Mouse (Mus musculus): ENCODE measurements around the gene Gm17334. TPM values are rescaled to one million over a fixed set of nuclear protein-coding genes. Genes with fewer than 3 reads are reported as not detected.

Gm17334 gene
- polyA plus RNA-seq, 1 experiment from 2014 or later = not detected

DNA sequence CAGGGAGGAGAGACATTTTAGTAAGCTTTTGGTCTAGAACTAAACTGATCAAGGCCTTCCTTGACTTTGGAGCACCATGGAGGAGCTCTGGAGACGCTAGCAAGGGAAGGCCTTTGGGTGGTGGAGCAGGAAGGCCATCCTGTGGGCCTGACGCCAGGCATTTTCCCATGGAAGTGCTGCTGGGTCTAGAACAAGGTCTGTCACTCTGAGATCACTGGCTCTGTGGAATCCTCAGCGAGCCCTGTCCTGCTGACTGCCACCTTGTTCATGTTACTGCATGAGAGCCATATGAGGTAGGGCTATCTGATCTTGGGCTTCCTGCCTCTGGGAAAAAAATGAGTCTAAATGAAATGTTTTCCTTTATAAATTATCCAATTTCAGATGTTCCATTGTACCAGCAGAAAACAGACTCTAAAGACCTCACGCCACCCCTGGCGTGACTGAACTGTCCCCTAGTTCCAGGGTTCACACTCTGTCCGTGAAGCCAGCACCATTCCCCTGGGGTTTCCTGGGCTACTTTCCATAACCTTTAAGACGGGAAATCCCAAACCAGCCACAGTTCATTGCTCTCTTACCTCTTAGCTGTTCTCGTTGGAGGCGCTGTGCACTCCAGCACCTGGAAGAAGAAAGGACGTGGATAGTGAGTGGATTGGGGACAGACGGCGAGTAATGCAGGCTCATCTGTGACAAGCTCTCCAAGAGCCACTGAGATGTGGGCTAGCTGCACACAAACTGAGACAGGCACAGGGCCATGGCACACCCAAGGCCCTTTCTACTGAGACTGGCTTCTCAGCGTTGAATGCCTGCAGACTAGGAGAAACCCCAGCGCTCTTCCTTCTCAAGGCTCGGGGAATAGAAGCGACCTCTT is 40.2 kb upstream of the Gm17334 start:
- 76% methylated on average over 16 of the region's 16 CpGs for WGBS
- H3K4me3 ChIP-seq (ENCODE audit: low read length) = no peak overlapping the region
- no peaks in the 10 kb centered on the region for H3K36me3 ChIP-seq (ENCODE audit: control insufficient read depth, insufficient read depth, low read length)
- no peaks in the 10 kb centered on the region for H3K27me3 ChIP-seq (ENCODE audit: control insufficient read depth, insufficient read depth, low read length)
- no peaks in the 10 kb centered on the region for H3K4me1 ChIP-seq (ENCODE audit: control insufficient read depth, insufficient read depth, low read length)
- no peak for ATAC-seq (ENCODE audit: low FRiP score, low TSS enrichment)
- H3K27ac ChIP-seq (ENCODE audit: low read depth, low read length) = no peak overlapping the region
- no peak overlapping the region for H3K4me2 ChIP-seq (replicated peaks; ENCODE audit: low read depth, low read length)
- no peak overlapping the region for H3K9ac ChIP-seq (ENCODE audit: low read depth, low read length)
- H3K9me3 ChIP-seq (ENCODE audit: control insufficient read depth, low read length) = no peaks in the 10 kb centered on the region

DNA sequence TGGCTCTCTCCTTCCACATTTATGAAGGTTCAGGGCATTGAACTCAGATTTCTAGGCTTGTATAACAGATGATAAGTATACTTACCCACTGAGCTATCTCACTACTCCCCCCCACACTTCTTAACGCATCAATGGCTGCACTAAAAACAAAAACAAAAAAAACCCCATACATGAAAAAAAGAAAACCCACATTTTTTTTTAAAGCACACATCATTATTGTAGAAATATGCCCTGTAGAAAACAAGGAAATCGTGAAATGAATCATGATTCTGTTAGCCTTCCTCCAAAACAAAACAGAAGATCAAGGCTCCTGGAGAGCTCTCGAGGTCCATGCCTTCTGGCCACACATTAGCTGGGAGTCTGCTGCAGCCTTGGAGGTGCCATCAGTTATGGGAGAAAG is 38.3 kb upstream of the Gm17334 start:
- Histone ChIP-seq H3K9ac (ENCODE audit: low read depth, low read length) (no peak overlapping the region), H3K36me3 (ENCODE audit: control insufficient read depth, insufficient read depth, low read length) (no peaks in the 10 kb centered on the region), H3K27ac (ENCODE audit: low read depth, low read length) (no peak overlapping the region), H3K4me2 (replicated peaks; ENCODE audit: low read depth, low read length) (no peak overlapping the region), H3K4me1 (ENCODE audit: control insufficient read depth, insufficient read depth, low read length) (no peaks in the 10 kb centered on the region), H3K4me3 (ENCODE audit: low read length) (no peak overlapping the region), H3K9me3 (ENCODE audit: control insufficient read depth, low read length) (no peaks in the 10 kb centered on the region), H3K27me3 (ENCODE audit: control insufficient read depth, insufficient read depth, low read length) (no peaks in the 10 kb centered on the region)
- no peak for ATAC-seq (ENCODE audit: low FRiP score, low TSS enrichment)
- WGBS = 72% methylated on average over 3 of the region's 3 CpGs

DNA sequence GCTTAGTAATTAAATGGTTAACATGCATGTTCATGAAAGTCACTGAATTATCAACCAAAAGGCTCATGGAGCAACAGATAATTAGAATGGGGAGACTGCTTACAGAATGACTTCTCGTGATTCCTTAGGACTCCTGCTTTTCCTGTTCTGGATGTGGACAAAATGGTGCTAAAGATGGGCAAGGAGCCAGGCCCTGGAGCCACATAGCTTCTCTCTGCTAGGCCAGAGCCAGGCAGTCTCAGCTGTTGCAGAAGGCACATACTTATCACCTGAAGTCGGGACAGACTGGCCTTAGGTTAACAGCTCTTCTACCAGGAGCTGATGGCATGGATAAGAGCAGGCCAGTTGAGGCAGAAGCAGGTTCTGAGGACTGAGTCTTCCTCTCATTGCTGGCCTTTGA is 37.8 kb upstream of the Gm17334 start:
- 67% methylated on average over 2 of the region's 2 CpGs for WGBS
- H3K36me3 ChIP-seq (ENCODE audit: control insufficient read depth, insufficient read depth, low read length) = no peaks in the 10 kb centered on the region
- no peaks in the 10 kb centered on the region for H3K4me1 ChIP-seq (ENCODE audit: control insufficient read depth, insufficient read depth, low read length)
- H3K27ac ChIP-seq (ENCODE audit: low read depth, low read length) = no peak overlapping the region
- H3K4me3 ChIP-seq (ENCODE audit: low read length) = no peak overlapping the region
- no peaks in the 10 kb centered on the region for H3K9me3 ChIP-seq (ENCODE audit: control insufficient read depth, low read length)
- H3K9ac ChIP-seq (ENCODE audit: low read depth, low read length) = no peak overlapping the region
- ATAC-seq (ENCODE audit: low FRiP score, low TSS enrichment) = no peak
- H3K4me2 ChIP-seq (replicated peaks; ENCODE audit: low read depth, low read length) = no peak overlapping the region
- H3K27me3 ChIP-seq (ENCODE audit: control insufficient read depth, insufficient read depth, low read length) = no peaks in the 10 kb centered on the region

DNA sequence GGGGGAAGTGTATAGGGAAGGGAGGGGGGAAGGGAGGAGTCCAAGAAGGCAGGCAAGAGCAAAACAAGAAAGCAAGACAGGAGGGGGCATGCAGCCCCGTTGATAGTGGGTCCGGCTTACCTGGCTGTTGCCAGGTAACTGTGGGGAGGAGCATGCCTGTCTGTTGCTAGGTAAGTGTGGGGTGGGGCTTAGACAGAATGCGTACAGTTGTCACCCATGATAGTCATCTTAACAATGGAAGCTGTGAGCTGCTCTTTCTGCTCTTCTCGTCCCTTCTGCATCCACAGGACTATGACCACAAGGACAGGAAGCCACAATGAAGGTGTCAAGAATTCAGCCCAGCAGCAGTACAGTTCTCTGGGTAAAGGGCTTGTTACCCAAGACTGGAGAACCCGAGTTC is 37.2 kb upstream of the Gm17334 start:
- H3K27ac ChIP-seq (ENCODE audit: low read depth, low read length) = no peak overlapping the region
- no peak overlapping the region for H3K4me2 ChIP-seq (replicated peaks; ENCODE audit: low read depth, low read length)
- H3K4me1 ChIP-seq (ENCODE audit: control insufficient read depth, insufficient read depth, low read length) = no peaks in the 10 kb centered on the region
- H3K4me3 ChIP-seq (ENCODE audit: low read length) = no peak overlapping the region
- WGBS = 69% methylated on average over 5 of the region's 5 CpGs
- H3K36me3 ChIP-seq (ENCODE audit: control insufficient read depth, insufficient read depth, low read length) = no peaks in the 10 kb centered on the region
- no peaks in the 10 kb centered on the region for H3K27me3 ChIP-seq (ENCODE audit: control insufficient read depth, insufficient read depth, low read length)
- no peak for ATAC-seq (ENCODE audit: low FRiP score, low TSS enrichment)
- H3K9ac ChIP-seq (ENCODE audit: low read depth, low read length) = no peak overlapping the region
- no peaks in the 10 kb centered on the region for H3K9me3 ChIP-seq (ENCODE audit: control insufficient read depth, low read length)

DNA sequence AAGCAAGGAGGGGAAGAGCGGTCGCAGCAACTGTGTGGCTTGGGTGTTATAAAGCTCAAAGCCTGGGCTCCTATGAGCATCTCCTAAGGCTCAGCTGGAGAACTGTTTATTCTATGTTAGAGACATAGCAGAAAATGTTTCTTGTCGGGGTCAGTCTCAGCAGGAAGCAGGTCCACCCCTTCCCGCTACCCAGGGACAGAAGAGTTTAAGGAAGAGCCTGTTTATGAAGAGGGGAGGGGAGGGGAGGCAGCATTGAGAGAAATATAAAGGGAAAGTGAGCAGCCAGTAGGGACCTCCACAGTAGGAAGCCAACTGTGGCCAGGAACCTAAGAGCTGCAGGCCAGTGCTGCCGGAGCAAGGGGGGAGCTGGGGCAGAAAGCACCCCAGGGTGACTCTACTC is 36.4 kb upstream of the Gm17334 start:
- H3K27me3 ChIP-seq (ENCODE audit: control insufficient read depth, insufficient read depth, low read length) = no peaks in the 10 kb centered on the region
- H3K4me1 ChIP-seq (ENCODE audit: control insufficient read depth, insufficient read depth, low read length) = no peaks in the 10 kb centered on the region
- WGBS = 48% methylated on average over 5 of the region's 5 CpGs
- no peaks in the 10 kb centered on the region for H3K36me3 ChIP-seq (ENCODE audit: control insufficient read depth, insufficient read depth, low read length)
- H3K9ac ChIP-seq (ENCODE audit: low read depth, low read length) = no peak overlapping the region
- H3K4me2 ChIP-seq (replicated peaks; ENCODE audit: low read depth, low read length) = no peak overlapping the region
- H3K9me3 ChIP-seq (ENCODE audit: control insufficient read depth, low read length) = no peaks in the 10 kb centered on the region
- H3K27ac ChIP-seq (ENCODE audit: low read depth, low read length) = no peak overlapping the region
- H3K4me3 ChIP-seq (ENCODE audit: low read length) = no peak overlapping the region
- no peak for ATAC-seq (ENCODE audit: low FRiP score, low TSS enrichment)

DNA sequence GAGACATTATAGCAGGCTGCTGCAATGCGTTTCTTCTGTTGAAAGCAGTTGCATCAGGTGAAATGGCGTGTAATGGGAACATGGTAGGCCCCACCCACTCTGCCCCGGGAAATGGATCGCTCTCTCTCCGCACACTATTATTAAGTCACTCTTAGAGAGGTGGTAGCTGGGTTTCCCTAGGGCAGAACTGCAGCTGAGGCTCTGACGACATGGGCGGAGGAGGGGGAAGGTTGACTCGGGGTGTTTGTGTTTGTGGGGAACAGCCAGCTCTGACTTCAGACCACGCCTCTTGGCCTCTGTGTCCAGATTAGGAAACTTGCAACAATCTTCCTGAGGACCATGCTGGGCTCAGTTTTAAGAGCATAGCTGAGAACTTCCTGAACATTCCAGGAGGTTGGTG is 32.8 kb upstream of the Gm17334 start:
- Histone ChIP-seq H3K27me3 (ENCODE audit: control insufficient read depth, insufficient read depth, low read length) (no peaks in the 10 kb centered on the region), H3K9me3 (ENCODE audit: control insufficient read depth, low read length) (no peaks in the 10 kb centered on the region), H3K27ac (ENCODE audit: low read depth, low read length) (no peak overlapping the region), H3K4me2 (replicated peaks; ENCODE audit: low read depth, low read length) (no peak overlapping the region), H3K4me3 (ENCODE audit: low read length) (no peak overlapping the region), H3K4me1 (ENCODE audit: control insufficient read depth, insufficient read depth, low read length) (no peaks in the 10 kb centered on the region), H3K9ac (ENCODE audit: low read depth, low read length) (no peak overlapping the region), H3K36me3 (ENCODE audit: control insufficient read depth, insufficient read depth, low read length) (no peaks in the 10 kb centered on the region)
- WGBS = 70% methylated on average over 9 of the region's 9 CpGs
- no peak for ATAC-seq (ENCODE audit: low FRiP score, low TSS enrichment)

DNA sequence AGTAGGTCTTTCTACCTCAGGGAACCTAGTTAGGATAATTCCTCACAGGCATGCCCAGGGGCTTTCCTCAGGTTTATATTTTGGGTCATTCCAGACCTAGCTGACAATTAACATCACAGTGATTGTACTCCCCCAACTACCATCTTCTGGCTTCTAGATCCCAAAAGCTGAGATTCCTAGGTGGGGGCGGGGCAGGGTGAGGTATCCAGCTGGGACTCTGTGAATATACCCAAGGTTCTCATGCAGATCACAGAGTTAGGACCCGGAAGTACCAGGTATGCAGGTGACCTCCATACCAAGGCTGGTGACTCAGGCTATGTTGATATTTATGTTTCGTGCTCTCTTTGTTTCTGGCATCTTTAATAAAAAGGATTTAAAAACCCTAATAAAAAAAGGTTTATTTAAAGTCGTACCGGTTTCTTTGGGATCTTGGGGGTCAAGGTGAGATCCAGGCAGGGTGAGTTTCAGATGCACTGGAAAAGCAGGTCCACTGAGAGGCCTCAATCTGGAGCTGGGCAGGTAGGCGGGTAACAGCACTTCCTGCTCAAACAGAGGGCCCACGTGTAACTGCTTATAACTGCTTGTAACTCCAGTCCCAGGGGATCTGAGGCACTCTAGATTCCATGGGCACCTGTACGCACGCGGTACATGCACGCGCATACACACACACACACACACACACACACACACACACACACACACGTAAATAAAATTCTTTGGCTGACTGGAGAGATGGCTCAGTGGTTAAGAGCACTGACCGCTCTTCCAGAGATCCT is 31.8 kb upstream of the Gm17334 start:
- H3K27ac ChIP-seq (ENCODE audit: low read depth, low read length) = no peak overlapping the region
- no peak overlapping the region for H3K9ac ChIP-seq (ENCODE audit: low read depth, low read length)
- no peak for ATAC-seq (ENCODE audit: low FRiP score, low TSS enrichment)
- 84% methylated on average over 14 of the region's 14 CpGs for WGBS
- no peaks in the 10 kb centered on the region for H3K9me3 ChIP-seq (ENCODE audit: control insufficient read depth, low read length)
- no peak overlapping the region for H3K4me2 ChIP-seq (replicated peaks; ENCODE audit: low read depth, low read length)
- no peak overlapping the region for H3K4me3 ChIP-seq (ENCODE audit: low read length)
- H3K4me1 ChIP-seq (ENCODE audit: control insufficient read depth, insufficient read depth, low read length) = no peaks in the 10 kb centered on the region
- H3K36me3 ChIP-seq (ENCODE audit: control insufficient read depth, insufficient read depth, low read length) = no peaks in the 10 kb centered on the region
- no peaks in the 10 kb centered on the region for H3K27me3 ChIP-seq (ENCODE audit: control insufficient read depth, insufficient read depth, low read length)

DNA sequence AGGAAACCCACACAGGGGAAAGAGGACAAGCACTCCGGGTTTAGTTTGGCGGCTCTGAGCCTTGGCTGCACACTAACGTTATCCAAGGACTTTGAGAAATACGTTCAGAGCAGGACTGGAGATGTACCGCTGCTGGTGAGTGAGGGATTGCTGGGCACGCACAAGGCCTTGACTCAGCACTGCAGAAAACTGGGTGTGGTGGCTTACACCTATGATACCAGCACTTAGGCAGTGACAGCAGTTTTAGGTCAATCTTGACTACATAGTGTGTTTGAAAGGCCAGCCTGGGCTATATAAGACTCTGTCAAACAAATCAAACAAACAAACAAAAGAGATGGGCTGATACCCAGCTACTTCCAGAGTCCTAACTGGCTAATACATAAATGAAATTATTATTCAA is 30.5 kb upstream of the Gm17334 start:
- H3K9me3 ChIP-seq (ENCODE audit: control insufficient read depth, low read length) = no peaks in the 10 kb centered on the region
- H3K36me3 ChIP-seq (ENCODE audit: control insufficient read depth, insufficient read depth, low read length) = no peaks in the 10 kb centered on the region
- no peak overlapping the region for H3K9ac ChIP-seq (ENCODE audit: low read depth, low read length)
- H3K4me1 ChIP-seq (ENCODE audit: control insufficient read depth, insufficient read depth, low read length) = no peaks in the 10 kb centered on the region
- no peak overlapping the region for H3K4me2 ChIP-seq (replicated peaks; ENCODE audit: low read depth, low read length)
- 89% methylated on average over 6 of the region's 6 CpGs for WGBS
- H3K27me3 ChIP-seq (ENCODE audit: control insufficient read depth, insufficient read depth, low read length) = no peaks in the 10 kb centered on the region
- H3K4me3 ChIP-seq (ENCODE audit: low read length) = no peak overlapping the region
- H3K27ac ChIP-seq (ENCODE audit: low read depth, low read length) = no peak overlapping the region
- no peak for ATAC-seq (ENCODE audit: low FRiP score, low TSS enrichment)

DNA sequence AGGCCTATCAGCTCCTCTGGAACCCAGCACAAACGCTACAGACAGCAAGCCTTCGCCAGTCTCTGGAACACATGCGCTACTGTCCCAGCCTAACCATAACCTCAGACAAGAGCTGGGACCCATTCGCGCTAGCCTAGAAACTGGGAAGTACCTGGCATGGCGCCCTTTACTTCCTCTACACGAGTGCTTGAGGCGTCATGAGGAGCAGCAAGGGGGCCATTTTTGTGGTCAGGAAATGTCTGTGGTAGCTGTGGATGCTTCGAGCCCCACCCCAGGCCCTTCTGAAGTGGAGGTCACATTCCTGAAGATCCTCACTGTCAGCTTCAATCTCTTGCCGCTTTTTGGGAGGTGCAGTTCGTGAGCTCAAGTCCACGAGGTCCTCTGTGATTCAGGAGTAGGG is 30.1 kb upstream of the Gm17334 start:
- Histone ChIP-seq H3K4me1 (ENCODE audit: control insufficient read depth, insufficient read depth, low read length) (no peaks in the 10 kb centered on the region), H3K9me3 (ENCODE audit: control insufficient read depth, low read length) (no peaks in the 10 kb centered on the region), H3K27ac (ENCODE audit: low read depth, low read length) (no peak overlapping the region), H3K36me3 (ENCODE audit: control insufficient read depth, insufficient read depth, low read length) (no peaks in the 10 kb centered on the region), H3K9ac (ENCODE audit: low read depth, low read length) (no peak overlapping the region), H3K27me3 (ENCODE audit: control insufficient read depth, insufficient read depth, low read length) (no peaks in the 10 kb centered on the region), H3K4me3 (ENCODE audit: low read length) (no peak overlapping the region), H3K4me2 (replicated peaks; ENCODE audit: low read depth, low read length) (no peak overlapping the region)
- WGBS = 85% methylated on average over 12 of the region's 12 CpGs
- ATAC-seq (ENCODE audit: low FRiP score, low TSS enrichment) = no peak

Data from kidney, embryonic 14.5 days (tissue).